Mouse (Mus musculus) forebrain, embryonic 11.5 days (tissue): ENCODE data around the gene Opcml. TPM values are rescaled to one million over a fixed set of nuclear protein-coding genes. Genes with fewer than 3 reads are reported as not detected.

Source experiments
- ATAC-seq: fragments of 200-750 bp; cut with Nextera tagmentation; replicated peaks from 2 replicates; pipeline ENCODE4 v1.8.0; 2017; ENCODE audit warnings: moderate TSS enrichment; ENCODE audit not compliant: low FRiP score
- DNase-seq: peaks from one replicate; pipeline ENCODE4 v3.0.0-alpha.2; 2017; ENCODE audit warnings: low spot score
- H3K27ac ChIP-seq: fragments of 300-500 bp; sonication (generic); 2 replicates; pipeline ENCODE4 v1.5.1; 2014; ENCODE audit warnings: low read depth, low read length
- H3K27me3 ChIP-seq: fragments of 300-500 bp; sonication (generic); 2 replicates; pipeline ENCODE4 v1.6.1; 2014; ENCODE audit warnings: mild to moderate bottlenecking, low read length, mixed read lengths; ENCODE audit not compliant: control insufficient read depth, insufficient read depth
- H3K36me3 ChIP-seq: fragments of 300-500 bp; sonication (generic); 2 replicates; pipeline ENCODE4 v1.6.1; 2014; ENCODE audit warnings: mild to moderate bottlenecking, low read length, moderate library complexity, mixed read lengths; ENCODE audit not compliant: control insufficient read depth, insufficient read depth
- H3K4me1 ChIP-seq: fragments of 300-500 bp; sonication (generic); replicated peaks from 2 replicates; pipeline ENCODE4 v1.6.1; 2014; ENCODE audit warnings: low read length, mixed read lengths; ENCODE audit not compliant: control insufficient read depth, insufficient read depth
- H3K4me2 ChIP-seq: fragments of 300-500 bp; sonication (generic); 2 replicates; pipeline ENCODE4 v1.6.1; 2014; ENCODE audit warnings: low read depth, mild to moderate bottlenecking, low read length, moderate library complexity, mixed read lengths; ENCODE audit not compliant: severe bottlenecking
- H3K4me3 ChIP-seq: fragments of 300-500 bp; sonication (generic); 2 replicates; pipeline ENCODE4 v1.5.1; 2014; ENCODE audit warnings: low read depth, low read length
- H3K9ac ChIP-seq: fragments of 300-500 bp; sonication (generic); 2 replicates; pipeline ENCODE4 v1.6.1; 2014; ENCODE audit warnings: low read length
- H3K9me3 ChIP-seq: fragments of 300-500 bp; sonication (generic); 2 replicates; pipeline ENCODE4 v1.6.1; 2016; ENCODE audit warnings: low read length, mixed read lengths; ENCODE audit not compliant: control insufficient read depth
- WGBS: fragments of 180-500 bp; shearing (Covaris S2); extraction: QIAGEN DNeasy Blood & Tissue Kit; methylation state at CpG from one replicate; pipeline ENCODE4 v1.1.7; 2014; 5-methylcytosine and 5-hydroxymethylcytosine counted together
- polyA plus RNA-seq: library from polyadenylated mRNA; unstranded; fragments of >200 nt; fragmentation: Nextera tagmentation; extraction: Ambion mirVana; gene quantifications from 2 replicates; pipeline ENCODE4 v1.2.1, GENCODE M21; 2014

Opcml gene
- polyA plus RNA-seq, 1 experiment from 2014 or later, result 2.4 TPM

DNA sequence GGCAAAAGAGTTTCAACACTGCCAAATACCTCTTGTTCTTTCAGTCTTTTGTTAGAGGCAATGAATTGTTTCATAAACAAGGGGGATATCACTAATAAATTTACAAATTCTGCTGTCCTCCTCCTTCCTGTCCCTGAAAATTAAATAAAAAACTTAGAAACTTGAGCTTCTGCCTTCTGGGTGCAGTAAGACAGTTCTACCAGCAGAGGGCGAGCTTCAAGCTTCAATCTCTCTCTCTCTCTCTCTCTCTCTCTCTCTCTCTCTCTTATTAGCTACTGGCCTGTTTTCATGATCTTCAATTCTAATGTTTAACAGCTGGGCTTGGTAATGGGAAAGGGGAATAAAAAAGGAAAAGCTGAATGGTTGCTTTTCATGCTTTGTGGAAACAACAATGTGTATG, 615.2 kb downstream of the Opcml start:
- DNase-seq (peak; percentile 61), ATAC-seq (no peak)
- no peaks in the 10 kb centered on the region; the same call in 1 of the 2 replicates for H3K4me1 ChIP-seq
- no peak overlapping the region for H3K27ac ChIP-seq
- no peak overlapping the region for H3K4me2 ChIP-seq
- H3K27me3 ChIP-seq, result peaks cover 8% of the 10 kb centered on the region; the same call in 1 of the 2 replicates
- no peaks in the 10 kb centered on the region for H3K9me3 ChIP-seq
- WGBS, result 0% methylated on average over 1 of the region's 1 CpGs
- H3K36me3 ChIP-seq, result no peaks in the 10 kb centered on the region
- no peak overlapping the region for H3K4me3 ChIP-seq
- H3K9ac ChIP-seq, result no peak overlapping the region

DNA sequence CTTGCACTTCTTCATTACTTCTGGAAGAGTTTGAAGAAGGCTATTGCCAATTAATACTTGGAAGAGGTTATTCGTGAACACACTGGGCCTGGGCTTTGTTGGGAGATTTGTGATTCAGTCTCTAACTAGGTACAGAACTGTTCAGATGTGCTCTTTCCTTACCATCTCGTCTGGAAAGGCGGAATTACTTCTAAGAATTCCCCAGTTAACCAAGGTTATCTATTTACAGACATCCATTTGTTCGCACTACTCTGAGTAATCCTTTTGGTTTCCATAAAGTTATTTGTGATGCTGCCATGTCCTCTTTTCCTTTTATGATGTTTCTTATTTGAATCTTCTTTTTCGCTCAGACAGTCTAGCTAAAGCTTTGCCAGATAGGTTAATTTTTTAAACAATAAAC, 630.2 kb downstream of the Opcml start:
- ATAC-seq (no peak), DNase-seq (no peak)
- no peaks in the 10 kb centered on the region for H3K9me3 ChIP-seq
- H3K36me3 ChIP-seq, result no peaks in the 10 kb centered on the region
- no peak overlapping the region for H3K27ac ChIP-seq
- H3K27me3 ChIP-seq, result no peaks in the 10 kb centered on the region
- WGBS, result 89% methylated on average over 5 of the region's 5 CpGs
- no peak overlapping the region for H3K4me3 ChIP-seq
- no peak overlapping the region for H3K4me2 ChIP-seq
- no peak overlapping the region for H3K9ac ChIP-seq
- no peaks in the 10 kb centered on the region for H3K4me1 ChIP-seq

DNA sequence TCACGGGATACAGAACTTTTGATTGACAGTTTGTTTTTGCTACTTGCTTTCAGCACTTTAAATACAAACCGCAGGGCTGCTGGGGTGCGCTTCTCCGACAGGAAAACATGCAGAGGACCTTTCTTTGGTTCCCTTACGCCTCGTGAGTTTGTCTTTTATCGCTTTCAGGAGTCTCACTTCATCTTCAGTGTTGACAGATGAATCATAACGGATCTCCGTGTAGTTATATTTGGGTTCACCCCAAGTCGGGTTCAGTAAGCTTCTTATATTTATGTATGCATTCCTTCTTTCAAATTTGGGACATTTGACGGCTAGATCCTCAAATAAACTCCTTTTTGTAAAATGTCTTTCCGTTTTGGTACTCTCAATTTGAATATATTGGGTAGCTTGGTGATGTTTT, 632.8 kb downstream of the Opcml start:
- H3K4me1 ChIP-seq, result no peaks in the 10 kb centered on the region
- no peak overlapping the region for H3K27ac ChIP-seq
- 45% methylated on average over 12 of the region's 12 CpGs for WGBS
- no peak overlapping the region for H3K9ac ChIP-seq
- no peak for DNase-seq
- no peaks in the 10 kb centered on the region for H3K27me3 ChIP-seq
- H3K9me3 ChIP-seq, result no peaks in the 10 kb centered on the region
- no peak overlapping the region for H3K4me2 ChIP-seq
- ATAC-seq, result no peak
- no peaks in the 10 kb centered on the region for H3K36me3 ChIP-seq
- H3K4me3 ChIP-seq, result no peak overlapping the region

DNA sequence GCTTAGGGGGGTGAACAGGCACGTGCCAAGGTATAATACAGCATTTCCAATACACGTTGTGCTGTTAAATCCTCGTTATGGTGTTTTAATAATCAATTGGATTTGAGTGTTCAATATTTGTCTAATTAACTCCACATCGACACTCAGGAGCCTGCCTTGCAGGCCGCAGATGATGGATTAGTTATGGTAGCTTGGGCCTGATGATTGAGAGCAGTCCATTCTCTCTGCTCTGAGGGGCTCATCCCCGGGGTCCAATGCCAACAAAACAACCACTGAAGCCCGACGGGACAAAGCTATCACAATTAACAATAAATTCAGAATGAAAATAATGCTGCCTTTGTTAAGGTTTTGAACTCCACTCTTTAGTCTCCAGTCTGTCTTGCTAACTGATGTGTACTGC, 641.6 kb downstream of the Opcml start:
- no peaks in the 10 kb centered on the region for H3K36me3 ChIP-seq
- ATAC-seq, result no peak

DNA sequence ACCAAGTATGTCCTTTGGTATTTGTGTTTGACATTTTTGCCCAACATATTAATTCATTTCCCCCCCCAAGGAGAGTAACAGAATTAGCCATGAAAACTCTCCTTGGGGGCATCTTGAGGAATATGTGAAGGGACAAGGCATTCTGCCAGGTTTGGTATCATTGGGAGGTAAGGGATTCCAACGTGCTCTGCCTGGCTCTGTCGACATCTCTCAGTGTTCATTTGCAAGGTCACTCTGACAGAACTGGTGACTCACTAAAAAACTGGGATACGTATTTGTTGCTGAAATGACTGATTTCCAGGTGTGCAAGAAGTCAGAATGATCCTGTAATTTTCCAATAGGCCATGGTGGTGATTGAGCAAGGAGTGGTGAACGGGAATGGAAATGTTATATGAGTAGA, 648.2 kb downstream of the Opcml start:
- 93% methylated on average over 4 of the region's 4 CpGs for WGBS
- H3K4me3 ChIP-seq, result no peak overlapping the region
- DNase-seq (no peak), ATAC-seq (no peak)
- no peaks in the 10 kb centered on the region for H3K9me3 ChIP-seq
- H3K4me2 ChIP-seq, result no peak overlapping the region
- 0 out of 2 replicates have a peak, but pooled peaks cover 2% of the 10 kb centered on the region for H3K4me1 ChIP-seq
- no peaks in the 10 kb centered on the region for H3K36me3 ChIP-seq
- H3K27me3 ChIP-seq, result no peaks in the 10 kb centered on the region
- no peak overlapping the region for H3K27ac ChIP-seq
- H3K9ac ChIP-seq, result no peak overlapping the region

More for the DNA sequence above, 641.6 kb downstream of the Opcml start:
- Histone ChIP-seq H3K27ac (no peak overlapping the region), H3K4me1 (no peaks in the 10 kb centered on the region), H3K4me3 (no peak overlapping the region), H3K9ac (no peak overlapping the region), H3K9me3 (no peaks in the 10 kb centered on the region), H3K4me2 (no peak overlapping the region), H3K27me3 (no peaks in the 10 kb centered on the region)
- 11% methylated on average over 8 of the region's 8 CpGs for WGBS
- DNase-seq, result no peak

DNA sequence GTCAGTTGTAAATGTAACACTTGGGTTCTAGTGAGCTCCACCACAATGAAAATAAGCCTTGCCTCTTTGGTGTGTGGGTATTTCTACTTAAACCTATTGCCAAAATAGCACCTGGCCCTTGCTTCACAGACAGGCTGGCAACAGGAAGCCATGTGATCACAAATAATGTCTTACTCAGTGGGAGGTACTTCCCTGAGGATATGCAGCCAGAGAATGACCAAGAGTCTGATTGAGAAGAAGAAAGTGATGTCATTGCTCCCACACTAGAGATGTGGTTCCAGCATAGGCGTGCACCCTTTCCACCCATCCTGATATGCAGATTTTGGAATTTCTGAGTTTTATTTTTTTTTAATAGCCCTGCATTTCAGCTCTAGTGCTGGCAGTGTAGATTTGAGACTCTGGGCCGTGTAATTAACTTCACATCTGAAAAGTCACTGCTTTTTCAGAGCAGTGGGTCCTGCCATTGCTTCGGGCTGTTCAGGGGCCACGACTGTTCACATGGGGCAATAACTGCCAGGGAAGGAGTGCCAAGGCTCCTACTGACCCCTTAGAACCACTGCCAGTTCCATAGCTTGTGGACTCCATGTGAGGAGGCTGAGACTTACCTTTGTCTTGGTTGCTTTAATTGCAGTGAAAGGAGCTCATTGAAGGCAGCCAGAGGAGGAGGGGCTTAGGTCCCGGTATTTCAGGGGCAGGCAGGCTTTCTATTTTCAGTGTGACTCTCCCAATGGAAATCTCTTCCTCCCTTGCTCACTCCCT, 649.0 kb downstream of the Opcml start:
- Histone ChIP-seq H3K9ac (no peak overlapping the region), H3K9me3 (no peaks in the 10 kb centered on the region), H3K36me3 (no peaks in the 10 kb centered on the region), H3K27ac (no peak overlapping the region), H3K27me3 (no peaks in the 10 kb centered on the region), H3K4me3 (no peak overlapping the region), H3K4me1 (0 out of 2 replicates have a peak, but pooled peaks cover 2% of the 10 kb centered on the region), H3K4me2 (no peak overlapping the region)
- 49% methylated on average over 5 of the region's 5 CpGs for WGBS
- ATAC-seq (peak; percentile 76), DNase-seq (no peak)

DNA sequence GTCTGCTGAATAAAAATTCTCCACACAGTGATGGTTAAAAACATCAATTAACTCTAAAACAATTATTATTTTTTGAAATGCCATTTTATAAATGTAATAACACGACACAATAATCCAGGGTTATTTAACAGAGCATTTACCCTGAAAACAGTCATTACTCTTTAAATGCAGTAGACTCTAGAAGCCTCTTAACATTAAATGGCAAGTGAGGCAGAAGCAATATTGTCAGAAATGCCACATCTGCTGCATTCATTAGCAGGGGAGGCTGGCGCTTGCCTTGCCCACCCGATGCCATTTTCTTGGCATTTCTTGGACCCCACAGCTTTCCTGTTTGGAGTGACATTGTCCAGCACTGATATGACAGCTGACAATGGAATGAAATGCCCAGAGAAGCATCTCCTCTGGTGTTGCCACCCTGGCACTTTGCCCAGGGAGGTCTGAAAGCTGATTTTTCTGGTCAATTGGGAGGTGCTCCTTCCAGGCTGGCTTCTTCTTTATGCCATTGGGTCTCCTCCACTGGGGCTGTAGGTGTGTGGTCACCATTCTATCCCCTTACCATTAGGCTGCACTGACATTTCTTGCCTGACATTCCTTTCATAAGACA, 649.7 kb downstream of the Opcml start:
- H3K4me3 ChIP-seq, result no peak overlapping the region
- 65% methylated on average over 3 of the region's 3 CpGs for WGBS
- H3K4me2 ChIP-seq, result no peak overlapping the region
- no peaks in the 10 kb centered on the region for H3K36me3 ChIP-seq
- DNase-seq (no peak), ATAC-seq (no peak)
- H3K9me3 ChIP-seq, result no peaks in the 10 kb centered on the region
- no peaks in the 10 kb centered on the region for H3K27me3 ChIP-seq
- 0 out of 2 replicates have a peak, but pooled peaks cover 2% of the 10 kb centered on the region for H3K4me1 ChIP-seq
- no peak overlapping the region for H3K27ac ChIP-seq
- no peak overlapping the region for H3K9ac ChIP-seq

DNA sequence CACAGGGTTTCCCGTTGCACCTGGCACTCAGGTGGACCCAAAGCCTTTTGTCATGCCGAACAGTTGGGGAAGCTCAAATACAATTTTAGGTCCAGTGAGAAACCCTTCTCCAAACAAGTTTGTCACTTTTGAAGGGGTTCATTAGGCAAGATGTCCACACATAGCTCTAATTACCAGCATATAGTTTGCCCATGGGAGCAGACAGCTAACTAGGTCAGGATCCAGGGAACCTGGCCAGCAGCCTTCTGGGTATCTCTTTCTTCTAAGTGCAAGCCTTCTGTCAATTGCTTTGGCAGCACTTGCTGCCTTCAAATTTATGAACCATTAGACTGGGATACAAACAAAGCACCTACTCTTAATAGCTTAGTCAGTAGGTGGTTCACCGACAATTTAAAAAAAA, 653.9 kb downstream of the Opcml start:
- Histone ChIP-seq H3K36me3 (no peaks in the 10 kb centered on the region), H3K4me2 (no peak overlapping the region), H3K4me3 (no peak overlapping the region), H3K9ac (no peak overlapping the region), H3K27me3 (no peaks in the 10 kb centered on the region), H3K27ac (no peak overlapping the region), H3K4me1 (0 out of 2 replicates have a peak, but pooled peaks cover under 1% of the 10 kb centered on the region), H3K9me3 (no peaks in the 10 kb centered on the region)
- 78% methylated on average over 3 of the region's 3 CpGs for WGBS
- DNase-seq, result no peak
- ATAC-seq, result no peak

DNA sequence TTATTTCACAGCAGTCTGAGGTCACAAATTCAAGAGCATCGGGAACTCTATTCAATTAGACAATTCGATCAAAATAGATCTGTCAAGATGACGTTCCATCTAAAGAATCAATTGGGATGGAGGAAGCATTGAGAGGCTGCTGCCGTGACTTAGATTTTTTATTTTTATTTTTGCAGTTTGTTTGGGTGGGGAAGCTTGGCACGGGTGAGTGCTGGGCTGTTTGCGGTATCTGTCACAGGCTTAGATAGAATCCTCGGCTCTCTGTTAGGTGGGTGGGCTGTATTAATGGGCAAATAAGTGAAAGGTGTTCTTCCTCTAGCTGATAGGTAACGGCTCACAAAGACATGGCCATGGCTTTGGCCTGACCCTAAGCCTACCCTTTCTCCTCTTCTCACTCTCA, 654.4 kb downstream of the Opcml start:
- Histone ChIP-seq H3K4me2 (no peak overlapping the region), H3K27me3 (no peaks in the 10 kb centered on the region), H3K9me3 (no peaks in the 10 kb centered on the region), H3K27ac (no peak overlapping the region), H3K4me1 (no peaks in the 10 kb centered on the region), H3K4me3 (no peak overlapping the region), H3K36me3 (no peaks in the 10 kb centered on the region), H3K9ac (no peak overlapping the region)
- no peak for ATAC-seq
- DNase-seq, result no peak
- 77% methylated on average over 8 of the region's 8 CpGs for WGBS
